Mouse (Mus musculus): ENCODE data around the gene Sec24b. TPM values are rescaled to one million over a fixed set of nuclear protein-coding genes. Genes with fewer than 3 reads are reported as not detected.
A peak's percentile ranks its signal among the peaks of the same experiment; 100 is the strongest.

Sec24b gene
- total and polyA plus RNA-seq, 3 experiments: 18.6 to 56.3 (median 54.4) TPM

- Histone ChIP-seq H3K36me3 (ENCODE audit: control insufficient read depth in 1 of 2, insufficient read depth in 2 of 2, low read length in 2 of 2) (no peaks in the 10 kb centered on the region), H3K4me3 (ENCODE audit: control insufficient read depth in 1 of 2, insufficient read depth in 1 of 2, low read depth in 2 of 2, low read length in 2 of 2) (no peak overlapping the region), H3K27ac (ENCODE audit: control insufficient read depth, low read depth, low read length) (no peak overlapping the region), H3K9me3 (replicated peaks; ENCODE audit: insufficient read depth, low read length) (no peaks in the 10 kb centered on the region), H3K79me2 (ENCODE audit: control insufficient read depth, insufficient read depth, low read length, poor library complexity) (no peaks in the 10 kb centered on the region), H3K4me1 (ENCODE audit: control insufficient read depth in 1 of 2, insufficient read depth in 2 of 2, low read length in 2 of 2) (no peaks in the 10 kb centered on the region), H3K27me3 (ENCODE audit: control insufficient read depth in 1 of 2, insufficient read depth in 2 of 2, low read length in 2 of 2) (no peaks in the 10 kb centered on the region), H3K9ac (ENCODE audit: control insufficient read depth, low read depth, low read length, poor library complexity, severe bottlenecking) (no peak overlapping the region)
- DNase-seq (ENCODE audit: low read depth, low spot score): no peak
- TF ChIP-seq ETS1 (IDR thresholded peaks at IDR 0.05; ENCODE audit: low read depth, low read length): peak; percentile 36; the same call in 1 of the 2 replicates
- TF ChIP-seq UBTF (IDR thresholded peaks at IDR 0.05; ENCODE audit: borderline replicate concordance, insufficient read depth, low read depth, low read length): no peak
- TF ChIP-seq RCOR1 (IDR thresholded peaks at IDR 0.05; ENCODE audit: low read depth, low read length): peak; percentile 54; the same call in 1 of the 2 replicates
Observed at GRCm38 (mm10) chr3:130075746-130076145, 14.4 kb upstream of the Sec24b start.

- Histone ChIP-seq H3K9me3 (replicated peaks; ENCODE audit: insufficient read depth, low read length) (no peaks in the 10 kb centered on the region), H3K4me1 (ENCODE audit: control insufficient read depth in 1 of 2, insufficient read depth in 2 of 2, low read length in 2 of 2) (no peaks in the 10 kb centered on the region), H3K9ac (ENCODE audit: control insufficient read depth, low read depth, low read length, poor library complexity, severe bottlenecking) (no peak overlapping the region), H3K4me3 (ENCODE audit: control insufficient read depth in 1 of 2, insufficient read depth in 1 of 2, low read depth in 2 of 2, low read length in 2 of 2) (no peak overlapping the region), H3K36me3 (ENCODE audit: control insufficient read depth in 1 of 2, insufficient read depth in 2 of 2, low read length in 2 of 2) (no peaks in the 10 kb centered on the region), H3K79me2 (ENCODE audit: control insufficient read depth, insufficient read depth, low read length, poor library complexity) (no peaks in the 10 kb centered on the region), H3K27ac (ENCODE audit: control insufficient read depth, low read depth, low read length) (no peak overlapping the region), H3K27me3 (ENCODE audit: control insufficient read depth in 1 of 2, insufficient read depth in 2 of 2, low read length in 2 of 2) (0 out of 4 replicates have a peak, but pooled peaks cover 0 to 2% of the 10 kb centered on the region in 2 experiments)
- TF ChIP-seq POLR2AphosphoS5 (IDR thresholded peaks at IDR 0.05; ENCODE audit: borderline replicate concordance, low read depth, low read length) (no peak), POLR2A (IDR thresholded peaks at IDR 0.05; ENCODE audit: control insufficient read depth in 1 of 2, insufficient read depth in 1 of 2, low read depth in 1 of 2, low read length in 2 of 2, poor library complexity in 1 of 2) (no peak), TCF12 (IDR thresholded peaks at IDR 0.05; ENCODE audit: low read depth, low read length) (no peak), MAFK (IDR thresholded peaks at IDR 0.05; ENCODE audit: borderline replicate concordance, low read depth, low read length) (no peak), ZKSCAN1 (IDR thresholded peaks at IDR 0.05; ENCODE audit: low read depth, low read length) (no peak), MXI1 (IDR thresholded peaks at IDR 0.05; ENCODE audit: low read depth, low read length) (no peak), NRF1 (IDR thresholded peaks at IDR 0.05; ENCODE audit: insufficient read depth, low read depth, low read length, poor library complexity, severe bottlenecking) (no peak), MAZ (IDR thresholded peaks at IDR 0.05; ENCODE audit: low read depth, low read length) (no peak), ELF1 (IDR thresholded peaks at IDR 0.05; ENCODE audit: low read depth, low read length) (no peak), TBP (IDR thresholded peaks at IDR 0.05; ENCODE audit: low read depth, low read length) (no peak), MYB (IDR thresholded peaks at IDR 0.05; ENCODE audit: low read depth, low read length) (no peak), UBTF (IDR thresholded peaks at IDR 0.05; ENCODE audit: borderline replicate concordance, insufficient read depth, low read depth, low read length) (no peak), MYC (IDR thresholded peaks at IDR 0.05; ENCODE audit: low read depth, low read length) (no peak), ETS1 (IDR thresholded peaks at IDR 0.05; ENCODE audit: low read depth, low read length) (no peak), ZC3H11A (IDR thresholded peaks at IDR 0.05; ENCODE audit: low read depth, low read length) (no peak), EP300 (IDR thresholded peaks at IDR 0.05; ENCODE audit: low read depth in 1 of 2, low read length in 2 of 2) (no peak), E2F4 (IDR thresholded peaks at IDR 0.05; ENCODE audit: borderline replicate concordance, low read depth, low read length) (no peak)
- DNase-seq (ENCODE audit: low read depth, low spot score): no peak
Observed at GRCm38 (mm10) chr3:130073085-130073484, 11.7 kb upstream of the Sec24b start.
